Mouse (Mus musculus) adrenal gland, adult 2 months (tissue): ENCODE results near the gene Smad6. TPM values are rescaled to one million over a fixed set of nuclear protein-coding genes. Genes with fewer than 3 reads are reported as not detected.

Source experiments
- DNase-seq: peaks from one replicate; pipeline ENCODE4 v3.0.0; 2021
- polyA plus RNA-seq: library from polyadenylated mRNA; depleted of rRNA; stranded (reverse); fragments of >200 nt; gene quantifications from 2 replicates; pipeline ENCODE4 v1.2.3, GENCODE M21; 2012
- total RNA-seq, 2 experiments: library from RNA; stranded (reverse); gene quantifications; 2 replicates each; pipeline ENCODE4 v1.2.3; 2021

The Smad6 gene
- total and polyA plus RNA-seq, 3 experiments: 6.0 to 43.4 (median 12.9) TPM

GRCm38 (mm10) chr9:63959933-63960828 is 61.7 kb downstream of the Smad6 start:
- DNase-seq: peak; percentile 60

- DNase-seq: peak; percentile 79
These were observed 62.5 kb downstream of the Smad6 start for GRCm38 (mm10) chr9:63959129-63959932.

GRCm38 (mm10) chr9:63958337-63959030 is 63.4 kb downstream of the Smad6 start:
- DNase-seq: peak; percentile 86

- no peak for DNase-seq
These were observed 64.1 kb downstream of the Smad6 start for GRCm38 (mm10) chr9:63957647-63958185.

- DNase-seq: peak; percentile 73
These were observed 65.8 kb downstream of the Smad6 start for GRCm38 (mm10) chr9:63956052-63956451.

- no peak for DNase-seq
These were observed 68.2 kb downstream of the Smad6 start for GRCm38 (mm10) chr9:63953691-63954090.

- no peak for DNase-seq
These were observed 69.3 kb downstream of the Smad6 start for GRCm38 (mm10) chr9:63952591-63952990.

- no peak for DNase-seq
These were observed 71.5 kb downstream of the Smad6 start for GRCm38 (mm10) chr9:63950357-63950756.

- DNase-seq: no peak
These were observed 72.5 kb downstream of the Smad6 start for GRCm38 (mm10) chr9:63949393-63949792.

GRCm38 (mm10) chr9:63942608-63942982 is 79.3 kb downstream of the Smad6 start:
- no peak for DNase-seq

GRCm38 (mm10) chr9:63941747-63942607 is 79.9 kb downstream of the Smad6 start:
- DNase-seq: peak; percentile 87

GRCm38 (mm10) chr9:63936256-63936655 is 85.6 kb downstream of the Smad6 start:
- DNase-seq: no peak

GRCm38 (mm10) chr9:63933068-63933467 is 88.8 kb downstream of the Smad6 start:
- DNase-seq: no peak

- peak; percentile 95 for DNase-seq
These were observed 94.4 kb downstream of the Smad6 start for GRCm38 (mm10) chr9:63927340-63928049.

- DNase-seq: no peak
These were observed 95.5 kb downstream of the Smad6 start for GRCm38 (mm10) chr9:63926377-63926776.

GRCm38 (mm10) chr9:63923190-63923717 is 98.6 kb downstream of the Smad6 start:
- no peak for DNase-seq

GRCm38 (mm10) chr9:63919708-63920107 is 102.2 kb downstream of the Smad6 start:
- DNase-seq: no peak

- DNase-seq: no peak
These were observed 102.8 kb downstream of the Smad6 start for GRCm38 (mm10) chr9:63919001-63919555.

GRCm38 (mm10) chr9:63918245-63918644 is 103.6 kb downstream of the Smad6 start:
- DNase-seq: peak; percentile 86

- DNase-seq: peak; percentile 54
These were observed 105.4 kb downstream of the Smad6 start for GRCm38 (mm10) chr9:63916441-63916840.
